Mouse (Mus musculus): ENCODE results near the gene Rab12. TPM values are rescaled to one million over a fixed set of nuclear protein-coding genes. Genes with fewer than 3 reads are reported as not detected.
A peak's percentile ranks its signal among the peaks of the same experiment; 100 is the strongest.

Rab12 gene
- polyA plus RNA-seq (2012; fragmentation: generic; extraction: Trizol): 46.9 TPM

GRCm38 (mm10) chr17:66519554-66520553 lies at the start of gene Rab12:
Gene Rab12 (minus strand): TSS chr17:66519729.
- Histone ChIP-seq H3K4me3 (peak within 1 kb of the TSS; percentile 78), H3ac (ENCODE audit: control insufficient read depth, insufficient read length) (peak within 1 kb of the TSS; percentile 60), H3K4me2 (ENCODE audit: low read depth) (peak within 1 kb of the TSS; percentile 93), H3K36me3 (ENCODE audit: control insufficient read depth, insufficient read depth) (no peaks in the 10 kb centered on the region), H3K27me3 (ENCODE audit: control insufficient read depth, insufficient read depth, insufficient read length) (no peaks in the 10 kb centered on the region), H3K79me2 (ENCODE audit: control insufficient read depth, insufficient read depth) (peaks cover 43% of the 10 kb centered on the region)
- no peak for TF ChIP-seq TCF3 (IDR thresholded peaks at IDR 0.05; ENCODE audit: insufficient read length, low read depth)
- TF ChIP-seq MYOD1 (IDR thresholded peaks at IDR 0.05; ENCODE audit: control insufficient read depth in 1 of 3, insufficient read length in 2 of 3, low read depth in 2 of 3): peak in 1 of 3 experiments; percentile 51
- peak in 2 of 3 experiments; percentile 36 to 57 for TF ChIP-seq MYOG (IDR thresholded peaks at IDR 0.05; ENCODE audit: control insufficient read depth in 1 of 3, insufficient read depth in 1 of 3, insufficient read length in 2 of 3, low read depth in 2 of 3)
- TF ChIP-seq CEBPB (IDR thresholded peaks at IDR 0.05; ENCODE audit: insufficient read depth, poor library complexity, severe bottlenecking): no peak
- peak; percentile 68 for TF ChIP-seq POLR2AphosphoS2 (IDR thresholded peaks at IDR 0.05; ENCODE audit: insufficient read length, low read depth)
- TF ChIP-seq SRF (IDR thresholded peaks at IDR 0.05; ENCODE audit: control insufficient read depth, insufficient read length, low read depth): peak; percentile 61
- TF ChIP-seq USF1 (IDR thresholded peaks at IDR 0.05; ENCODE audit: low read depth): no peak
- no peak for TF ChIP-seq REST (IDR thresholded peaks at IDR 0.05; ENCODE audit: insufficient read depth, insufficient read length)
- peak; percentile 63 for TF ChIP-seq POLR2A (IDR thresholded peaks at IDR 0.05; ENCODE audit: insufficient read length, low read depth)
- no peak for TF ChIP-seq TCF12 (IDR thresholded peaks at IDR 0.05; ENCODE audit: insufficient read depth, poor library complexity, severe bottlenecking)

- no peaks in the 10 kb centered on the region for H3K36me3 ChIP-seq (ENCODE audit: control insufficient read depth, insufficient read depth)
- no peak for TF ChIP-seq POLR2AphosphoS2 (IDR thresholded peaks at IDR 0.05; ENCODE audit: insufficient read length, low read depth)
- TF ChIP-seq MYOD1 (IDR thresholded peaks at IDR 0.05; ENCODE audit: control insufficient read depth in 1 of 3, insufficient read length in 2 of 3, low read depth in 2 of 3): no peak
- no peak for TF ChIP-seq CEBPB (IDR thresholded peaks at IDR 0.05; ENCODE audit: insufficient read depth, poor library complexity, severe bottlenecking)
- TF ChIP-seq E2F4 (IDR thresholded peaks at IDR 0.05; ENCODE audit: insufficient read depth): no peak
- no peak for TF ChIP-seq SRF (IDR thresholded peaks at IDR 0.05; ENCODE audit: control insufficient read depth, insufficient read length, low read depth)
These were observed 44.7 kb upstream of the Rab12 start for GRCm38 (mm10) chr17:66564213-66564612.

GRCm38 (mm10) chr17:66563551-66563950 lies 44.0 kb upstream of the Rab12 start:
- TF ChIP-seq REST (IDR thresholded peaks at IDR 0.05; ENCODE audit: insufficient read depth, insufficient read length) (no peak), POLR2AphosphoS2 (IDR thresholded peaks at IDR 0.05; ENCODE audit: insufficient read length, low read depth) (no peak), MYOG (IDR thresholded peaks at IDR 0.05; ENCODE audit: control insufficient read depth in 1 of 3, insufficient read depth in 1 of 3, insufficient read length in 2 of 3, low read depth in 2 of 3) (no peak), SRF (IDR thresholded peaks at IDR 0.05; ENCODE audit: control insufficient read depth, insufficient read length, low read depth) (no peak), MYOD1 (IDR thresholded peaks at IDR 0.05; ENCODE audit: control insufficient read depth in 1 of 3, insufficient read length in 2 of 3, low read depth in 2 of 3) (no peak), MAX (IDR thresholded peaks at IDR 0.05; ENCODE audit: low read depth) (no peak), USF1 (IDR thresholded peaks at IDR 0.05; ENCODE audit: low read depth) (no peak), POLR2A (IDR thresholded peaks at IDR 0.05; ENCODE audit: insufficient read length, low read depth) (no peak), E2F4 (IDR thresholded peaks at IDR 0.05; ENCODE audit: insufficient read depth) (no peak), CEBPB (IDR thresholded peaks at IDR 0.05; ENCODE audit: insufficient read depth, poor library complexity, severe bottlenecking) (no peak), TCF3 (IDR thresholded peaks at IDR 0.05; ENCODE audit: insufficient read length, low read depth) (no peak), TCF12 (IDR thresholded peaks at IDR 0.05; ENCODE audit: insufficient read depth, poor library complexity, severe bottlenecking) (no peak)
- no peak overlapping the region for H3K4me2 ChIP-seq (ENCODE audit: low read depth)
- H3K4me3 ChIP-seq: no peak overlapping the region
- no peaks in the 10 kb centered on the region for H3K79me2 ChIP-seq (ENCODE audit: control insufficient read depth, insufficient read depth)
- no peaks in the 10 kb centered on the region for H3K27me3 ChIP-seq (ENCODE audit: control insufficient read depth, insufficient read depth, insufficient read length)
- no peaks in the 10 kb centered on the region for H3K36me3 ChIP-seq (ENCODE audit: control insufficient read depth, insufficient read depth)
- no peak overlapping the region for H3ac ChIP-seq (ENCODE audit: control insufficient read depth, insufficient read length)

More at GRCm38 (mm10) chr17:66564213-66564612, 44.7 kb upstream of the Rab12 start:
- no peak overlapping the region for H3K4me3 ChIP-seq
- no peak overlapping the region for H3K4me2 ChIP-seq (ENCODE audit: low read depth)
- no peaks in the 10 kb centered on the region for H3K27me3 ChIP-seq (ENCODE audit: control insufficient read depth, insufficient read depth, insufficient read length)
- no peaks in the 10 kb centered on the region for H3K79me2 ChIP-seq (ENCODE audit: control insufficient read depth, insufficient read depth)
- no peak overlapping the region for H3ac ChIP-seq (ENCODE audit: control insufficient read depth, insufficient read length)

GRCm38 (mm10) chr17:66561380-66561779 lies 41.9 kb upstream of the Rab12 start:
- TF ChIP-seq E2F4 (IDR thresholded peaks at IDR 0.05; ENCODE audit: insufficient read depth) (no peak), SRF (IDR thresholded peaks at IDR 0.05; ENCODE audit: control insufficient read depth, insufficient read length, low read depth) (no peak), POLR2A (IDR thresholded peaks at IDR 0.05; ENCODE audit: insufficient read length, low read depth) (no peak), MAX (IDR thresholded peaks at IDR 0.05; ENCODE audit: low read depth) (no peak), USF1 (IDR thresholded peaks at IDR 0.05; ENCODE audit: low read depth) (no peak), TCF3 (IDR thresholded peaks at IDR 0.05; ENCODE audit: insufficient read length, low read depth) (no peak), POLR2AphosphoS2 (IDR thresholded peaks at IDR 0.05; ENCODE audit: insufficient read length, low read depth) (no peak), REST (IDR thresholded peaks at IDR 0.05; ENCODE audit: insufficient read depth, insufficient read length) (no peak), CEBPB (IDR thresholded peaks at IDR 0.05; ENCODE audit: insufficient read depth, poor library complexity, severe bottlenecking) (no peak)
- H3K79me2 ChIP-seq (ENCODE audit: control insufficient read depth, insufficient read depth): no peaks in the 10 kb centered on the region
- H3K4me3 ChIP-seq: no peak overlapping the region
- no peaks in the 10 kb centered on the region for H3K36me3 ChIP-seq (ENCODE audit: control insufficient read depth, insufficient read depth)
- no peaks in the 10 kb centered on the region for H3K27me3 ChIP-seq (ENCODE audit: control insufficient read depth, insufficient read depth, insufficient read length)
- H3K4me2 ChIP-seq (ENCODE audit: low read depth): no peak overlapping the region
- no peak overlapping the region for H3ac ChIP-seq (ENCODE audit: control insufficient read depth, insufficient read length)

Measured in myocyte (in vitro differentiated cells).